Mouse (Mus musculus): ENCODE results near the gene Ddah1.

Ddah1 gene

GRCm38 (mm10) chr3:145764416-145764815 lies 5.9 kb downstream of the Ddah1 start:
- CTCF ChIA-PET = no interaction called here

DNA sequence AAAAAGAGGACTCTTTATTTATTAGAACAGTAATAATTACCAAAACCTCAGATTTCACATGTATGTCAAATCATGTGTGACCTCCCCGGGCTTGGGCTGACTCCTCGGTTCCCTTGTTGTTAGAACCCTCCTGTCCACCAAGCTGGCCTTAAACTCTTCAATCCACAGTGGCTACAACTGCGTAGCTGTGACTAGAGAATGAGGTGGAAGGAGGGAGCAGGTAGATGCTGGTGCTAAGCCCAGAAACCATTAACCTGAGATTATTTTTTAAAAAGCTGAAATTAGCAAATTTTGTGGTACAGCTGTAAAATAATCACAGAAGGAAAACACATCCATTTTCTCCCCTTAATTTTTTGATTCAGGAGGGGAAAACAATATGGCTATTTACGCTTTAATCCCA lies 10.0 kb downstream of the Ddah1 start:
- CTCF ChIA-PET = no interaction called here

DNA sequence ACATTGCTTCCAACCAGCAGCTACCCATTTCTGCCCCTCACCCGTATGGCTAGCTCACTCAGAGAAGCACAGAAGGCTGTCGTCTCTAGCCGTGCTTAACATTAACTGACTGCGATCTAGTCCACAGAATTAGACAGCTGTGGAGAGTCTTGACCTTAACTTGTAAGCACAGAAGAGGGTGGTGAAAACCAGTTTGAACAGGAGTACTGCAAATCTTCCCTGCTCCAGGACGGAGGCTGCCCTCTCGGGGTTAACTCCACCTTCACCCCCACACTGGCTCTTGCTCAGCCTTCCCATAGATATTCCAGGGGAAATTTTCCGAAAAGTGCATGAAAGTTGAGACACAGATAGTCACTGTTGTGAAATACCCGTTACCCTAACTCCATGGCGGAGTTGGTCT lies 14.9 kb downstream of the Ddah1 start:
- CTCF ChIA-PET = interaction anchor here (0.5 kb wide), 1 partner anchor 438 kb away, joined by 4 read pairs; no protein-coding TSS in a partner anchor

GRCm38 (mm10) chr3:145774336-145774735 lies 15.9 kb downstream of the Ddah1 start:
- CTCF ChIA-PET = no interaction called here

DNA sequence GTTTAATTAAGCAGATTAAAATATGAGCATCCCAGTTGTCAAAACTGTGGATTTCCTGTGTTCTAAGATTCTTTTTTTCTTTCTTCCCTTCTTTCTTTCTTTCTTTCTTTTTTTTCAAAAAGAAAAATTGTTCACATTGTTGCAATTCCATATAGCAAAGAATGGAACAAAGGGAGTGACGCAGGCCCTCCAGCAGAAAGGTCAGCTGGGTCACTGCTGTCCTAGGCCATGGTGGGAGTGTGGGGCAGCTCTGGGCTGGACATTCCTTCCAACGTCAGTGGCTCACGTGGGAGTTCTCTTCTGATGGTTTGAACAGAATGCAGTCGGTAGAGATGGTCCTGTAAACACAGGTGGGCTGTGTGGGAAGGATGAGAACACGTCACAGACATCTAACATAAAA lies 16.8 kb downstream of the Ddah1 start:
- CTCF ChIA-PET = no interaction called here

- CTCF ChIA-PET = no interaction called here
Measured at GRCm38 (mm10) chr3:145775862-145776261, 17.4 kb downstream of the Ddah1 start.

DNA sequence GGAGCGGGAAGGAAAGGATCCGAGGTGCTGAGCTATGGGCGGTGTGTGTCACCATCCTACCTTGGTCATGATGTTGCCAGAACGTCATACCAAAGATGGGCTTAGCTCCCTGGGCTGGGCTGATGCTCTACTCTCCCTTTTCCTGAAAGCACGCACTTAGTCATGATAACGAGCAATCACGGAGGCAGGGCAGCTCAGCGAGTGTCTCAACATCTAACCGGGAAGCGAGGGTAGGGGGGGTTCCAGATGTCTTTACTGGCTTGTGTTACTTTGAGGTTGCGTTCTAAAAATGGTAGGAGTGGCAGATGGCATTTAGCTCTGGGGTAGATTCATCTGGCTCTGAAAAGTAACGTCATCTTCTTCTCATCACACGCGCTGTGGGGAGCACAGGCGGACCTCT lies 18.5 kb downstream of the Ddah1 start:
- CTCF ChIA-PET = no interaction called here

DNA sequence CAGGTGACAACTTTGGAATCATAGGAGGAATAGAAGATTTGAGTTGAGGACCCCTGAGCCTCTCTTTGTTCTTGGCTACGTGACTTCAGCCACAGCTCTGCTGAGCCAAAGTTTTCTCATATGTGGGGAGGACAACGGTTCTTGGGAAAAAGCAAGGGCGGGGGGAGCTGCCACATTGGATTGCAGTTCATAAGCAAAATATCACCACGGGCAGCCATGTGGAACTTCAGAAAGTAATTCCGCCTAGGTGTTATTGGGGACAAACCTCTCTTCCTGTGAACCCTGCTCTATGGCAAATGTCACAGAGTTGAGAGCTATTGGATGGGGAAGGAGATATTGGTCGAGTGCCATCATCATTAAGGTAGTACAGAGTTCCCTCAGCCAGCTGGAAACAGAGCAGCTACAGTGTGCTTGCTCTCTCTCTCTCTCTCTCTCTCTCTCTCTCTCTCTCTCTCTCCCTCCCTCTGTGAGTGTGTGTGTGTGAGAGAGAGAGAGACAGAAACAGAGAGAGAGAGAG lies 20.0 kb downstream of the Ddah1 start:
- CTCF ChIA-PET = no interaction called here

DNA sequence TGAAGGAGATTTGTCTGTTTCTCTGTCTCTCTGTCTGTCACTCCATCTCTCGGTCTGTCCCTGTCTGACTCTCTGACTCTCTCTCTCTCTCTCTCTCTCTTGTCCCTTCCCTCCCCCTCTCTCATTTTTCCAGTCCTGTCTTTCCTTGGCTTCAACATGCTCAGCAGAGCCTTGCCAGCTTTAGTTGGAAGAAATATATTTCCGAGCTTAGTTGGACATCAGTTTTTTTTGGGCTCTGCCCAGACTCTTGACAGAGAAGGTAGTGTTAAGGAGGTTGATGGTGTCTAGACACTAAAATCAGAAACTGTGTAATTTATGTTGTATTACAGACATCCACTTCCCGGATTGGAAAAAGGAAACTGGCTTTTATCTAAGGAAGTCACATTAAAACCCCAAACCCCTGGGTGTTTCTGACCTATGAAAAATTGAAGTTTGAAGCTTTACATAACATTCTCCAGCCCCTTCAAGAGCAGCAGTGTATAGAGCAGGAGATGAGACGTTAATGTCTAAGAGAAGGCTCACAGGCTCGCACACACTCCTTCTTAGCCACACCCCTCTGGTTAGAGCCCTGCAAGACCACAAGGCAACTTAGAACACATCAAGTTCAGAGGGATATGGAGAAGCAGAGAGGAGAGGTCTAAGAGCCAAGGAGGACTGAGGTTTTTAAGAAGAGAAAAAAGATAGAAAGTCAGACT lies 21.0 kb downstream of the Ddah1 start:
- CTCF ChIA-PET = no interaction called here

DNA sequence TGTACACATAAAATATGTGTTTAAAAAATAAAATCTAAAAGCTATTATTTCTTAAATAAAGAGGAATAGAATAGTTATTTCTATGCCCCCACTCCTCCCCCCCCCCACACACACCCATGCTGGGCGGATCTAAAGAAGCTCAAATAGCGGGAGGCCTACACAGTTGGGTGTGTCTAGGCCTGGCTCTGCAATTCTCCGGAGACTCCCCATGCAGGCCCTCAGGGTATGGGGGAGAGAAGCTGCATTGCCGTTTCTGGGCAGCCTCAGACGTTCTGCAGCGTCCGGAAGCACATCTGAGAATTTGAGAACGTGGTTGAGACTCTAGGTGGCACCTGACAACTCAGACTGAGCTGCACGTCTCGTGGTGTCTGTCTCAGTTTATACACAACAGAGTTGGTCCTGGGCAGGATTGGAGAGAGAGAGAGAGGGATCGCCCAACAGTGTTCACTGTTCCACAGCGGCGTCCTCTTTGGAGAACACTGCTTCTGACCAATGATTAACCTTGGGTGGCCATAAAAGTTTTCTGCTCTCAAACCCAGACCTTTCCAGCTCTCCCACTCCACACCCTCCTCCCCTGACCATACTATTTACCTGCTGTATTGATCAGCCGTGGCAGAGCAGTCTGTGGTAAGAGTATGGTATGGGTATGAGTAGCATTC lies 22.4 kb downstream of the Ddah1 start:
- CTCF ChIA-PET = interaction anchor here (0.6 kb wide), 1 partner anchor 28 kb away, joined by 4 read pairs; no protein-coding TSS in a partner anchor

DNA sequence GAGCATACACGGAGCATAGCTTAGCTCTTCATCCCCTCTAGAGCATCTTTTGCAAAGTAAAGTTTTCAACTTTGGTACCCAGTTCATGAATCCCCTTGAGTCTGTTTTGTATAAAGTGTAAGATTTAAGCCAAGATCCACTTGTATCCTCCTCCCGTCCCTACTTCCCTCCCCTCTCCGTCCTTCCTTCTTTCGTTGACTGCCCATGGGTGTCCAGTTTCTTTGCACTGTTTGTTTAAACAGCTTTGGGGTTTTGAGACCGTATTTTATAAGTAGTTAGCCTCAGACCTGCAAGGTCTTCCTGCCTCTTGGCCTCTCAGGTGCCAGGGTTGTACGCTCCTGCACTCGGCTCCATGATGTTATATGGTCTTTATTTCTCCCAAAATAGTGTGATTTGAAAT lies 26.8 kb downstream of the Ddah1 start:
- CTCF ChIA-PET = no interaction called here

GRCm38 (mm10) chr3:145787303-145787702 lies 28.8 kb downstream of the Ddah1 start:
- CTCF ChIA-PET = no interaction called here

GRCm38 (mm10) chr3:145789114-145789513 lies 30.6 kb downstream of the Ddah1 start:
- CTCF ChIA-PET = no interaction called here

DNA sequence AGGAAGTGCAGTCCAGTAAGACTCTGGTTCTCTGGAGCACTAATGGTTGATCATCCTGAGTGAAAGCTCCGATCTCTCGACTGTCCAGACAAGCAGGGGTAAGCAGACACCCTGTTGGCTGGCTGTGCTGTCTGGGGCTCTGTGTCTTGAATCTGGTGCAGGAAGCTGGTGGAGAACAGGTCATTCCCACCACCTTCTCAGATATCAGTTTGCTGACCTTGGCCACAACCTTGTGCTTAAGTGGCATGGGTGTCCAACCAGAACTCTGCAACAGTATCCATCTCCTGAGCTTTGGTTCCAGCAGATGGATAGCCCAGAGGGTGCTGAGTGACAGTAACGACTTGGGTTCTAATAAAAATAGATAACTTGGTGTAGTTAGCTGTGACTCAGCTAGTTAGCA lies 31.8 kb downstream of the Ddah1 start:
- CTCF ChIA-PET = no interaction called here

- CTCF ChIA-PET = no interaction called here
Measured at GRCm38 (mm10) chr3:145790709-145791108, 32.2 kb downstream of the Ddah1 start.

DNA sequence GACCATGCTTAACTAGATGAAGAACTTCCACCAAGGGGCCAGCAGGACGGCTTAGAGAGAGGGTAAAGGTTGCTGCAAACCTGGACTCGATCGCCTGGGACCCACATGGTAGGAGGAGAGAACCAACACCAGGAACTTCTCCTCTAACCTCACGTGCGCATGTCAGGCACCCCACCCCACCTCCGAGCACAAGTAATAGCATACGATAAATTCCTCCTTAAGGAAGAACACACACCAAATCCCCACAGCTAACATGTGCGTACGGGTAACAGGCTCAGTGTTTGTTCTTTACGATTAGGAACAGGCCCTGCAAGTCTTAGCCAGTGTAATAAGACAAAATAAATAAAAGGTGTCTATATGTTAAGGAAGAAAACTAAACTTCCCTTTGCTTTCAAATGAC lies 35.9 kb downstream of the Ddah1 start:
- CTCF ChIA-PET = no interaction called here

DNA sequence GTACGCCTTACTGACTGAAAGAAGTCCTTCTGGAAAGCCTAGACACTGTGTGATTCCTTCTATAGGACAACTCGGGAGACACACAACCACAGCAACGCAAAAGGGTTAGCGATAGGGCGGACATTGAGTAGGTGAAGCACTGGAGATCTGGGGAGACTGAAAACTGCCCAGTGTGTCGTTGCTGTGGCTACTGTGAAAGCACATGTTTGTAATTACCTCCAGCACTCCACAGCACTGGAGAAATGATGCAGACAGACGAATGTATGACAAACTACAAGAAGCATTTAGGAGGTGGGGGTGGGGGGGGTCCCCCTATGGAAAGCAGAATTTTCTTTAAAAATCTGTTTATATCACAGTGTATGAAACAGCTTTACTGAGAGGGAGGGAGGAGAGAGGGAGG lies 37.4 kb downstream of the Ddah1 start:
- CTCF ChIA-PET = no interaction called here

DNA sequence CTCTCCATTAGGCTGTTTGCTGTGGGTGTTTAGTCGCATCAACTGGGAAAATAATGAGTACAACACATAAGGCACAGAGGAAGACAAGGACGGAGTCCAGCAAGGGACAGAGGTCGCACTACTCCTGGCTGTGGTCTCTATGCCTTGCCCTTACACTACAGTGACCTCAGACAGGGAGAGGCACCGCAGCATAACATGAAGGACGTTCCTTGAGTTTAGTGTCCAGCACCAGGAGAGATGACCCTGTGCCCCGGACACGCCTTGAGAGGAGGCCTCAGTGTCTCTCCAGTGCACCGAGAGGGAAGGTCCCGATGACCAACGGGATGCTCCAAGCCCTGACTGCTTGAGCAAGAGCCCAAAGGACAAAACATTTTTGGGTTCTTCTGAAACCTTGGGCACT lies 39.6 kb downstream of the Ddah1 start:
- CTCF ChIA-PET = no interaction called here

DNA sequence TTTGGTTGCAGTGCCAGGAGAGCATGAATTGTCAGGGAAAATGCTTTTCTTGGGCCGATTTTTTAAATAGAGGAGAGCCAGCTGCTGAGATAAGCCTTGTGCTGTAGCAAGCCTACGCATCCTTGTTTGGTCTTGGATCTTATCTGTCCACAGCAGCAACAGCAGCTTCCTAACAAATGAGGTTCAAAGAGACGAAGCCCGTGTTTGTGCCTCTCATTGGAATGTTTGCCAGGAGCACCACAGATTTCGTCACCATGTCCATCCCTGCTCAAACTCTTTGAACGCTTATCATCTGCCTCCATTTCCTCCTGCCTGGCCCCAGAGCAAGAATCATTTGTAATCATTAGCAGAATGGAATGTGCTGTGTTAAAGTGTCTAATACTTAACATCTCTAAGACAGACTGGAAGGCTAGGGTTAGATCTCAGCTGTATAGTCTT lies 40.3 kb downstream of the Ddah1 start:
- CTCF ChIA-PET = no interaction called here

DNA sequence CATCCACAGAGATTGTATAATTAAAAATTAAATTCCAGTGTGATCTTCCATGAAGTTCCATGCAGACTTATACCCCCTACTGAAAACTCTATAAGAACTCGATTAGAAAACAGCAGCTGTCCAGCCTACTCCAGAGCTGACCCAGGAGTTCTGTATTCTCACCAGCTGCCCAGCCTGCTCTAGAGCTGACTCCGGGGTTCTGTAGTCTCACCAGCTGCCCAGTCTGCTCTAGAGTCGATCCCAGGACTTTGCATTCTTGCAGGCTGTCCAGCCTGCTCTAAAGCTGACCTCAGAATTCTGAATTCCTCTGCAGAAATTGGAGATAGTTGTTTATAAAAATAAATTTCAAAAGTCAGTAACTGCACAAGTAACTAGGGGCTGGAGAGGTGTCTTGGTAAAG lies 40.9 kb downstream of the Ddah1 start:
- CTCF ChIA-PET = no interaction called here

GRCm38 (mm10) chr3:145802106-145802505 lies 43.6 kb downstream of the Ddah1 start:
- CTCF ChIA-PET = no interaction called here

GRCm38 (mm10) chr3:145805848-145806247 lies 47.4 kb downstream of the Ddah1 start:
- CTCF ChIA-PET = no interaction called here

GRCm38 (mm10) chr3:145806502-145806901 lies 48.0 kb downstream of the Ddah1 start:
- CTCF ChIA-PET = no interaction called here

- CTCF ChIA-PET = no interaction called here
Measured at GRCm38 (mm10) chr3:145816807-145817206, 58.3 kb downstream of the Ddah1 start.
